Mouse (Mus musculus): ENCODE data around the gene Lamtor3. TPM values are rescaled to one million over a fixed set of nuclear protein-coding genes. Genes with fewer than 3 reads are reported as not detected.

The Lamtor3 gene
- 102 and 105 TPM in 2 replicates for polyA plus RNA-seq (2012; rRNA removed)

GRCm38 (mm10) chr3:137918172-137918931, at the start of gene Lamtor3:
Lamtor3 (plus strand) TSS chr3:137918506.

Other genes starting within 250 kb of the Lamtor3 start
- gene Gm21962, start 247.0 kb upstream of the Lamtor3 start, polyA plus RNA-seq (2012; rRNA removed) = not detected in 2 replicates
- 687 and 730 TPM in 2 replicates for gene H2afz, start 54.0 kb upstream of the Lamtor3 start, polyA plus RNA-seq (2012; rRNA removed)
- gene Dnajb14, start 50.8 kb upstream of the Lamtor3 start, polyA plus RNA-seq (2012; rRNA removed) = 11.1 TPM in 2 replicates
- gene Dapp1, start 63.0 kb downstream of the Lamtor3 start, polyA plus RNA-seq (2012; rRNA removed) = 2.8 TPM in 2 replicates
- 0.36 and 0.51 TPM in 2 replicates for gene 1110002E22Rik, start 146.5 kb downstream of the Lamtor3 start, polyA plus RNA-seq (2012; rRNA removed)
- 0.14 and 0.19 TPM in 2 replicates for gene Gm5105, start 148.9 kb downstream of the Lamtor3 start, polyA plus RNA-seq (2012; rRNA removed)
- 7.7 TPM in 2 replicates for gene Trmt10a, start 224.9 kb downstream of the Lamtor3 start, polyA plus RNA-seq (2012; rRNA removed)
- gene Mttp, start 226.5 kb downstream of the Lamtor3 start, polyA plus RNA-seq (2012; rRNA removed) = 4.9 and 5.8 TPM in 2 replicates